Mouse (Mus musculus): ENCODE data around the gene Synj2.

- no peak for TF ChIP-seq CTCF (IDR thresholded peaks at IDR 0.05; ENCODE audit: low read depth, low read length)
- no peak for TF ChIP-seq GATA1 (IDR thresholded peaks at IDR 0.05; ENCODE audit: borderline replicate concordance, low read length)
Measured at GRCm38 (mm10) chr17:5952455-5952854, 11.4 kb downstream of the Synj2 start.
